Mouse (Mus musculus) kidney, adult 2 months (tissue): ENCODE results near the gene Tubb2b.

Experiments used
- CTCF ChIP-seq: fragments of 200-500 bp; conservative IDR thresholded peaks from 2 replicates; pipeline ENCODE4 v1.5.1; 2011; ENCODE audit warnings: low read depth, mild to moderate bottlenecking, control low read depth, low read length, moderate library complexity, mixed read lengths; ENCODE audit not compliant: insufficient read depth, insufficient read length
- POLR2A ChIP-seq: fragments of 200-500 bp; IDR thresholded peaks from one replicate; pipeline ENCODE4 v1.6.1; 2011; ENCODE audit warnings: low read depth, low read length, control low read depth

DNA sequence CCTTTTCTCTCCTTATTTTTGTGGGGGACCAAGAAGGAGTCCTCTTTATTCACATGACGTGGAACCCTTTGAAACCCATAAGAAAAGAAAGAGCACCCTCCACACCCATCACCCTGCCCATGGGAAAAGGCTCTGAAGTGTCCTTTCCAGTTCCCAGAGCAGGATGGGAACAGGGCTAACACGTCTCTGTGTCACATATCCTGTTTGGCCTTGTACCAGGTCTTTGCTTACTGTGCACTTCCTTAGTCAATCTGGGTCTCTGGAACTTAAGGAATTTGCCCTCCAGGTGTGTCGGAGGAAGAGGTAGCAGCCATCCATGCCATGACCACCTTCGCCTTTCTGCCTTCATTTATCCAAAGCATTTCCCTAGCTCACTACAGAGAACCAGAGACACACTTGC is 33.8 kb downstream of the Tubb2b start:
- TF ChIP-seq POLR2A (no peak), CTCF (no peak)
